Mouse (Mus musculus) kidney, embryonic 14.5 days (tissue): ENCODE measurements at regions not wholly inside any gene's neighbourhood (a gene's known extent, or its start where the extent isn't known, plus 50 kb on each side); places are given as distances from the start of the nearest gene placed in this dataset.

Experiments used
- ATAC-seq: fragments of 200-750 bp; cut with Nextera tagmentation; 2 replicates; pipeline ENCODE4 v1.8.0; 2017; ENCODE audit warnings: moderate number of reproducible peaks, mild to moderate bottlenecking, moderate TSS enrichment, moderate library complexity; ENCODE audit not compliant: low FRiP score, low TSS enrichment
- H3K27ac ChIP-seq: fragments of 300-500 bp; sonication (generic); 2 replicates; pipeline ENCODE4 v1.5.1; 2014; ENCODE audit warnings: low read depth, mild to moderate bottlenecking, low read length, moderate library complexity, mixed read lengths
- H3K27me3 ChIP-seq: fragments of 300-500 bp; sonication (generic); 2 replicates; pipeline ENCODE4 v1.6.1; 2014; ENCODE audit warnings: mild to moderate bottlenecking, low read length; ENCODE audit not compliant: control insufficient read depth, insufficient read depth
- H3K36me3 ChIP-seq: fragments of 300-500 bp; sonication (generic); 2 replicates; pipeline ENCODE4 v1.6.1; 2014; ENCODE audit warnings: low read length, mixed read lengths; ENCODE audit not compliant: control insufficient read depth, insufficient read depth
- H3K4me1 ChIP-seq: fragments of 300-500 bp; sonication (generic); 2 replicates; pipeline ENCODE4 v1.6.1; 2014; ENCODE audit warnings: low read length, mixed read lengths; ENCODE audit not compliant: control insufficient read depth, insufficient read depth
- H3K4me2 ChIP-seq: fragments of 300-500 bp; sonication (generic); replicated peaks from 2 replicates; pipeline ENCODE4 v1.6.1; 2014; ENCODE audit warnings: low read depth, mild to moderate bottlenecking, low read length
- H3K4me3 ChIP-seq: fragments of 300-500 bp; sonication (generic); 2 replicates; pipeline ENCODE4 v1.5.1; 2014; ENCODE audit warnings: mild to moderate bottlenecking, low read length
- H3K9ac ChIP-seq: fragments of 300-500 bp; sonication (generic); 2 replicates; pipeline ENCODE4 v1.6.1; 2014; ENCODE audit warnings: low read depth, mild to moderate bottlenecking, low read length, moderate library complexity
- H3K9me3 ChIP-seq: fragments of 300-500 bp; sonication (generic); 2 replicates; pipeline ENCODE4 v1.6.1; 2016; ENCODE audit warnings: low read length; ENCODE audit not compliant: control insufficient read depth
- WGBS: fragments of 180-500 bp; shearing (Covaris S2); extraction: QIAGEN DNeasy Blood & Tissue Kit; methylation state at CpG from one replicate; pipeline ENCODE4 v1.1.7; 2014; 5-methylcytosine and 5-hydroxymethylcytosine counted together

DNA sequence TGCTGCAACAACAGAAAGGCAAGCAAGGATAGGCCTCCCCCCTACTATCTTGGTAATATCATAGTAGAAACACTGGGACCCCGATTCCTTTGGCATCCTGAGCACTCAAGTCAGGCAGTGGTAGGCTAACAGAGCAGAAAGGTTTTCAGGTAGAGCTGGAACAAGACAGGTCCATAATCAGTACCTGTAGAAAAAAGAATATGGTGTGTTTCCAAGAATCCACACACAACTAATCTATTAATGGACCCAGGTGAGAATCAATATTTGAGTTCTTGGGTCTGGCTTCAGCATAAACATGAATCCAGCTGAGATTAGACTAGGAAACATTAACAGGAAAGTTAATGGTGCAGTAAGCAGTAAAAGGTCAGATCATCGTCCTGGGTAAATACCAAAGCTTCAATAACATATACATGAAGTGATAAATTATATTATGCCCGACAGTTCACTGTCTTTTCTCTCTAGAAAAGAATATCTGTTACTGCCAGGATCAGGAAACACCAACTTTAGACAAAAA is 376.2 kb upstream of the Ddi1 start:
- H3K4me3 ChIP-seq = no peak overlapping the region

DNA sequence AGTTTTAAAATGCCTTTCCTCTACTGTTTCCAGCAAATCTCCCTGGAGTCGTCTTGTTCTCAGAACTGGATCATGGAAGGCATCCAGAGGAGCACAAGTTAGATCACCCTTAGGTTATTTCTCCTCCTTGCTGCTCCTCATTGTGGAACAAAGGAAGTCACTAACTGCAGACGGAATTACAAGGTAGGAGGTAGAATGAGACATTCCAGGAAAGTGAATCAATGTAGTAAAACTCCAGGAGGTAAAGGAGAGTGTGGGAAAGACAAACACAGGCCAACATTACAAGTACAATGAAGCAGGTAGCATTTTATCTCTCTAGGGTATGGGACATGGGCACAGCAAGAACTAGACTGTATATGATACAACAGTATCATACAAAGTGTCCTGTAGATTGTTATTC is 375.7 kb upstream of the Ddi1 start:
- Histone ChIP-seq H3K9ac (no peak overlapping the region), H3K27ac (no peak overlapping the region), H3K27me3 (no peaks in the 10 kb centered on the region), H3K4me3 (no peak overlapping the region), H3K9me3 (no peaks in the 10 kb centered on the region), H3K4me2 (no peak overlapping the region), H3K36me3 (no peaks in the 10 kb centered on the region), H3K4me1 (no peaks in the 10 kb centered on the region)
- 69% methylated on average over 2 of the region's 2 CpGs for WGBS
- no peak for ATAC-seq

More for the DNA sequence above, 376.2 kb upstream of the Ddi1 start:
- no peak overlapping the region for H3K9ac ChIP-seq
- H3K4me1 ChIP-seq = no peaks in the 10 kb centered on the region
- H3K27ac ChIP-seq = no peak overlapping the region
- WGBS = 60% methylated on average over 3 of the region's 3 CpGs
- no peak overlapping the region for H3K4me2 ChIP-seq
- no peak for ATAC-seq
- H3K27me3 ChIP-seq = no peaks in the 10 kb centered on the region
- H3K9me3 ChIP-seq = no peaks in the 10 kb centered on the region
- no peaks in the 10 kb centered on the region for H3K36me3 ChIP-seq

DNA sequence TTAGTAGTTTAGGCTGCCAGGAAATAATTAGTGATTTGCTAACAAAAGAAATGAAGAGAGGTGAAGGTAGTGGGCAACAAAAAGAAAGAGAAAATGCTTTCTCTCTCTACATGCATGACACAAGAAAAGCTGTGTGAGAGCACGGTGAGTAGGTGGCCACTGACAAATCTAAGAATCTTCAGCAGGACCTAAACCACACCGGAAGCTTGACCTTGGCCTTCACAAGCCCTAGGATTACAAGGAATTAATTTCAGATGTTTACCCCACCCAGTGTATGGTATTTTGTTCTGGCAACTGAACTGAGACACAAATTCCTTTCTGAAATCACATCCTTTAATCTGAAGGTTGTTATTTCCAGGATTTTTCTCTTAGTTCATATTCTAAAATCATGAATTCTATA is 347.5 kb upstream of the Ddi1 start:
- Histone ChIP-seq H3K9me3 (no peaks in the 10 kb centered on the region), H3K27me3 (no peaks in the 10 kb centered on the region), H3K27ac (no peak overlapping the region), H3K9ac (no peak overlapping the region), H3K4me2 (no peak overlapping the region), H3K4me3 (no peak overlapping the region), H3K4me1 (no peaks in the 10 kb centered on the region), H3K36me3 (no peaks in the 10 kb centered on the region)
- no peak for ATAC-seq
- 88% methylated on average over 2 of the region's 2 CpGs for WGBS

DNA sequence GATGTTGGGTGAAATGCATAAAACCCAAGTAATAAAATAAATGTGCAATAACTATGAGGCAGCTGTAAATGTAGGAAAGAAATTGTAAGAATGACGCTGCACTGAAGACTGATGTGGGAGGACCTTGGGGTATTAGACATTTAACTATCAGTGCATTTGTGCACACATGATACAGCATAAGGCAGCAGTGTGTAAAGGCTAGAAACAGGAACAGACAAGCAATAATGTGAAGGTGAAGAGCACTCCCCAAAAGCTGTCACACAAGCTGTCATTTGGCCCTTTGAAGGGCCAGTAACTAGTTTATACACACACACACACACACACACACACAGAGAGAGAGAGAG is 339.6 kb upstream of the Ddi1 start:
- Histone ChIP-seq H3K27me3 (no peaks in the 10 kb centered on the region), H3K27ac (no peak overlapping the region), H3K4me3 (no peak overlapping the region), H3K9ac (no peak overlapping the region), H3K4me2 (no peak overlapping the region), H3K36me3 (no peaks in the 10 kb centered on the region), H3K9me3 (no peaks in the 10 kb centered on the region), H3K4me1 (no peaks in the 10 kb centered on the region)
- WGBS = 79% methylated on average over 1 of the region's 1 CpGs
- ATAC-seq = no peak

DNA sequence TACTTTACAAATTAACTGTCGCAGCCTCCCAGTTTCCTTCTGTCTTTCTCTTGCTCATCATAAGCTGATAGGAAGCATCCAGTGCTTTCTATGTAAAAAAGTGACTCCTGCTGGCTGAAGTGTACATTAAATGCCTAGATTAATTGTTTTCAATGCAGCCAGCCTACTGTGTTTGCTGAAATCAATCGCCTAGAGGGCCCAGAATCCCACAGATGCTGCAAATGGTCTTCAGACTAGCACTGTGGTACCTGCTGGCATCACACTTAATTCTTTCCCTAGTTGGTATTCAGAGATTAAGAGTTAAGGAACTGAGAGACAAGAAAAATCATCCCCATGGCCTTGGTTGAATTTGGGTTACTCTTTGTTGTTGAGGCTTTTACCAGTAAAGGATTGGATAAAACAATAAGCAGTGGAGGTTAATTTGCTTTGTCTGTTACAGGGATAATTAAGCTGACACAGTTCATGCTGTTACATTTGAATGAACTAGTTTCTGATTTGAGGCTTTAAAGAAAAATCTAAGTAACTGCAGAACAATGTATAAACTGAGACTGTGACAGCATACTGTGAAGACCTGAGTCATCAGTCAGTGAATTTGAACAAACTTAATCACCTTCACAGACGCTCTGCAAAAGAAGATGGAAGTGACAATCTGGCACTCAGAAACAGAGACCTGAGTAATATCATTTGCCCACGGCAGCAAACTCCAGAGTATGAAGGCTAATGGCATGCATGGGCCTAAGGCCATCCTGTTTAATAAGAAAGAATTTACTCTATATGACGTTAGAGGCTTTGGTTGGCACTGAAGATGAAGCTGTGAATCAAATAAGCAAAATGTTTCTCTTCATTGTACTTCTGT is 339.0 kb upstream of the Ddi1 start:
- H3K4me2 ChIP-seq = no peak overlapping the region
- H3K9ac ChIP-seq = no peak overlapping the region
- H3K36me3 ChIP-seq = no peaks in the 10 kb centered on the region
- WGBS = 75% methylated on average over 5 of the region's 5 CpGs
- no peak overlapping the region for H3K4me3 ChIP-seq
- ATAC-seq = no peak
- no peaks in the 10 kb centered on the region for H3K9me3 ChIP-seq
- H3K27ac ChIP-seq = no peak overlapping the region
- no peaks in the 10 kb centered on the region for H3K4me1 ChIP-seq
- no peaks in the 10 kb centered on the region for H3K27me3 ChIP-seq
